Mouse (Mus musculus) spleen, embryonic (tissue): ENCODE data around the gene Gap43.
"Not testable (repeated sequence)": the region's sequence is repeated elsewhere in the genome, so short reads cannot be mapped to it uniquely, and the experiment has no call there.

Experiments
- CTCF ChIA-PET: fragments of 350-600 bp; sonication (Branson Sonifier 250); formaldehyde crosslinking; loops from one replicate; lab custom pipeline; 2022; lab: Charles Lee

Gap43 gene

DNA sequence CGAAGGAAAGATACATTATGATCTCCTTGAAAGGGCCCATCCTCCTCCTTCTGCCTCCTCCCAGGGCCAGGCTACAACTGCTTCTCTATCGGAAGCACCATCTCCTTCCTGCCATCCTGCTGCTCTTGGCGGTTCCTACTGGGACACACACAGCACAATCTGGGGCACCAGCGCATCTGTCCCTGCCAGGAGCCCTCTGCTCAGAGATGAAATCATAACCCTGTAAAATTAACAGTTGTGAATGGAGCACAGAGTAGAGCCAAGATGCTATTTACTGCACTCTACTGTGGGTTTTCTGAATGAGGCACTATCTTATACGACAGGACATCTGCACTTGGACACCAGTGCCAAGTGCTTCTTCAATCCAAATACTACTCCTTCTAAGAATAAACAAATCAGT, 46.0 kb downstream of the Gap43 start:
- CTCF ChIA-PET: no interaction called here

GRCm38 (mm10) chr16:42294056-42294455, 46.4 kb downstream of the Gap43 start:
- CTCF ChIA-PET: no interaction called here

GRCm38 (mm10) chr16:42291572-42291971, 48.9 kb downstream of the Gap43 start:
- CTCF ChIA-PET: no interaction called here

DNA sequence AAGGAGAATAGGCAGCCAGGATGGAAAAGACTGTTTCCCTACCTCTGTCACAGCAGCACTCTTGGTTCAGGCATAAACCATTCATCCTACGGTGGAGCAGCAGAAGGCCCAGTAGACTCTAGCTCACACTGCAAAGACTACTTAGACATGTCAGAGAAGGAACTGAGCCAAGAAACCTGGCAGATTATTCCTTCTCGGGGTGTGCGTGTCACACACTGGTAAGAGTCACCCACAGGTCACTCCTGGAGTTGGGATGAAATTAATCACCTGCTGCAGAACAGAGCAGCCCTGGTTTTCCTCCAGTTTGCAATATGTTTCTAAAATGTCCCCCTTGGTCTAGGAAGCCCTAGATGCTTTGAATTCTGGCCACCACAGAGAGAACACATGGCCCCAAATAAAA, 56.4 kb downstream of the Gap43 start:
- CTCF ChIA-PET: no interaction called here

- CTCF ChIA-PET: interaction anchor here (0.6 kb wide), 1 partner anchor 686 kb away, joined by 3 read pairs; no protein-coding TSS in a partner anchor
These were observed 62.7 kb downstream of the Gap43 start for GRCm38 (mm10) chr16:42277713-42278112.

GRCm38 (mm10) chr16:42277268-42277667, 63.2 kb downstream of the Gap43 start:
- CTCF ChIA-PET: interaction anchor here (0.6 kb wide), 1 partner anchor 686 kb away, joined by 3 read pairs; no protein-coding TSS in a partner anchor

GRCm38 (mm10) chr16:42276216-42277141, 64.0 kb downstream of the Gap43 start:
- CTCF ChIA-PET: interaction anchor here (0.6 kb wide), 1 partner anchor 687 kb away, joined by 3 read pairs; no protein-coding TSS in a partner anchor

DNA sequence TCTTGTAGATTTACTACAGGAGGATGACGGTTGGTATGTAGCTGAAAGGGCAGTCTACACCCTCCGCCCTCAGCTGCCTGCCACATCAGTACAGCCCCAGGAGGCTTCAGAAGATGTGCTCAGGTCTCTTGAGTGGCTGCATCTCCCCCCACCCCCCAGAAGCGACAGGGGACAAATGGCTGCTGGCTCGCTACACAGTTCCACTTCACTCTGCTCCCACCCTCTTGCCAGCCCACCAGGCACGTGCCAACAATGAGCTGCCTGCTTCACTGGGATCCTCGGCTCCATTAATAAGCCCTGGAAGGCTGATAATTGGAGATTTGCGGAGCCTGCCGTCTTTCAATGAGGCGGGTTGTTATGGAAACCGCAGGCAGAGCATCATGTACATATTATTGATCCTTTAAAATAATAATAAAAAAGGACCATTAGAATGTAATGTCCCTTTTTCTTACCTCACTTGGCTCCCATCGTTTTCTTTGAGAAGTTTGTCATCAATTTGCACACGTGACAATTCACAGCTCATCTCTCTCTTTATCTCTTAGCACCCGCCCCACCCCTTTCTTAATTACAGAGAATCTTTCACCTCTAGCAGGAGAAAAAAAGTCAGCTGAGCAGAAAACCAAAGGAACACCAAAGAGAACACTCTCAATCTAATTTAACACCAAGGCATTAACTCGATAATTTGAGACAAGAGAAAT, 64.8 kb downstream of the Gap43 start:
- CTCF ChIA-PET: no interaction called here

- CTCF ChIA-PET: no interaction called here
These were observed 69.2 kb downstream of the Gap43 start for GRCm38 (mm10) chr16:42271213-42271612.

DNA sequence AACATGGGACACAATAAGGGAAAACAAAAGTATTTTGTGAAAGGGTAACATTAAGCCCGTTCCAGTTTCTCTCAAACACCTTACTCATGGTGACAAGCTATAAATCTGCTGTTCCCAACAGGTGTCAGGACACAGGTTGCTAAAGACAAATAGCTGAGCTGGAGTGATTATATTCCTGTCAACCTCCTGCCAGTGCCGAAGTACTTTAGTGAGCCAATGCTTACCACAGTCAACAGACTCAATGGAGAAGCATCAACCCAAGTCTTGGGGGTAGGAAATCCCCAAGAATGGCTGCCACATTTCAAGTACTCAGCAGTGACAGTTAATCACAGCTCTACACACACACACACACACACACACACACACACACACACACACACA, 70.9 kb downstream of the Gap43 start:
- CTCF ChIA-PET: no interaction called here

- CTCF ChIA-PET: no interaction called here
These were observed 71.4 kb downstream of the Gap43 start for GRCm38 (mm10) chr16:42268843-42269586.

DNA sequence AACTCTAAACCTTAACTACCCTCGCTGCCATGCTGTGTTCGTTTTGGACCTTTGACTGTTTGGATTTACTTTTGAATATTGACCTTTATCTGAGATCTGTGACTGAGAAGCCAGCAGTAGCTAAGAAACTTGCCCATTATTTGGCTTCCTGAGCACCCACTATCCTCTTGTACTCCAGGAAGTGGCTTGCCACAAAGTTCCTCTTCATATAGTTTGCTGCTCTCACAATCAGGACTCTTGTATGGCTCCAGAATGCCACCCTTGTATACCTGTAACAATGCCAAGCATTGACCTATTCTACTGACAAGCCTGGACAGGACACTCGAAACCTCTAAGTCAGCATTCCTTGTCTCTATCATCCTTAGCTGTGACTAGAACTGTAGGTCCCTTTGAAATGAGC, 75.3 kb downstream of the Gap43 start:
- CTCF ChIA-PET: no interaction called here

DNA sequence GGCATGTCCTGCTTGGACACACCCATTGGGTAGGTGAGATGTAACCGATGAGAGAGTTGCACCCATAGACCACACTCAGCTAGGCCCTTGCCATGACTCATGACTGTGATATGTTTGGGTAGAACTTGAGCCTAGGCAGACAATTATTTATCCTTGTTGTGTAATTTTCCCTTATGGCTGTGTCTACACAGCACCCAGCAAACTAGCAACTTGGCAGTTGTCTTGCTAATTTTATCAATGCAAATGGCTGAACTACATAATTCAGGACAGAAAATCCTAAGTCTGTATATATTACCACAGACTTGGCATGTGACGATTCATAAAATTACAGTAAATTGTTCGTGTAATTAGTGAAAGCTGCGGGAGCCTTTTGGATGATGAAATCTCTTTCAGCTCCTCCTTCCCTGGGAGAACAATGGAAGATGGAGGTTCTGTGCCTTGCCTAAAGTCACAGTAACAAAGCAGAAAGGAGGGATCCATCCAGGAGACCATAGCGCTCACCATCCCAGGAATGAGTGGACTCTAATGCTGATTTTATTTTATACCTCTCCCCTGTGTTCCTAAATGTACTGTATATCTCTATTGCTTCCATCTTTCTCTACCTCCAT, 77.4 kb downstream of the Gap43 start:
- CTCF ChIA-PET: no interaction called here

DNA sequence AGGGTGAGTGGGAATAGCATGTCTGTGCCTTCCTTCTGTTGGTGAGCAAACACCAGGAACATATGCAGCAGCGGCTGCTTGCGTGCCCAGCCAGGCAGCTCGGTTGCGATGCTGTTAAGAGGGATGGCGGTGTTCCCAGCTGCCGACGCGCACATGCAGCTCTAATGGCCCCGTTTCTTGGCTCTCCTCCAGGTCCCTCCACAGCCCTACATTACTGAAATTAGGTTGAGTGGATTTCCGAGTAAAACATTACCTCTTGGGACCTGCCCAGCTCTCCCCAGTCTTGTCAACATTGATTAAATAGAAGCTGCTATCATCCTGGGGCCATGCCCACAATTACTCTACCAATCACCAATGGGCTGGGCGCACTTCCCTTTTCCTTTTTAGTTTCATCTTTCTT, 84.8 kb downstream of the Gap43 start:
- CTCF ChIA-PET: no interaction called here

DNA sequence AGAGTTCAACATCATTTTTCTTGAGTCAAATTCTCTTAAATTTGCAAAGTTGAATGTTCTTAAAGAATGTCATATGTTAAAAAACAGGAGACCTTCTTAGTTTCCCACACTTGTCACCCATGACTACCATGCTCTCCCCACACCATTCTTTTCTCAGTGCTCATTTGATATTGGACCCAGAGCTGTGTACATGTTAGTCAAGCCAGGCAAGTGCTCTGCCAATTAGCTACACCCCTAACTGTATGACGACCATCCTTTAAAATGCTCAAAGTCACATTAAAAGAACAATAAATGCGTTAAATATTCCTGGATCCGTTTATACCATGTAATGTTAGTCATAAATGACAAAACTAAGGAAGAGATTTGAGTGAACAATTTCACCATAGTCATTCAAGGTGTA, 85.2 kb downstream of the Gap43 start:
- CTCF ChIA-PET: no interaction called here

DNA sequence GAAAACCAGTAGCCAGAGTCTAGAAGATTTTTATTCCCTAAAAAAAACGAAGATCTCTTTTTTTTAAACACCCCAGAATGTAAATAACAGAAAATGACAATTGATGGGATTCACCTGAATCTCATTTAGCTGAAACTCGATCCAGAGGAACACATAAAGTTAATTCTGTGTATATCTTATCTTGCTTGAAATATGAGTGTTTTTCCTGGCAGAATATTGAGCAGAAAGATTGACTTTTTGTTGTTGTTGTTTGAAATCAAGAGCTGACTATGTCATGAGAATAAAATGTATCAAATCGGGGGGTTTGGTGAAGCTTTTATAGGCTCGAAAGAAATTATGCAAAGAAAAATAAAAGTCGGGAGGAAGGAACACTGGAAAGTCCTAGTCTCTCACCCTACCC, 88.2 kb downstream of the Gap43 start:
- CTCF ChIA-PET: no interaction called here

DNA sequence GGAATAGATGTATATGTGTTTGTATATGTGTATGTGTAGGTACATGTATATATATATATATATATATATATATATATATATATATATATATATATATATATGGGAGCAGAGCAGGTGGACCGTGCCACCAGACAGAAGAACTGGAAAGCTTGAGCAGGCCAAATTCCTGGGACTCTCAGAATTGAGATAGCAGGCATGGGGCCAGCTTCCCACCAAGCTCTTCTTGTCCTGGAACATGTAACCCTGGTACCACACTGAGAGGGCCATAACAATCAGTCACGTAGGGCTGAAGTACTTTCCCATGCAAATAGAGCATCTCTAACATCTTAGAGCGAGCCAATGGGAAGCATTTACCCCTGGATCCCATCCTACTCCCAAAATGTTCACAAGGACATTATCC, 96.3 kb downstream of the Gap43 start:
- CTCF ChIA-PET: not testable (repeated sequence)

GRCm38 (mm10) chr16:42231306-42231705, 109.1 kb downstream of the Gap43 start:
- CTCF ChIA-PET: no interaction called here
